Mouse (Mus musculus) right cerebral cortex, postnatal 25 days (tissue): ENCODE results near the gene Zmat3.

Source experiments
- DNase-seq: peaks from one replicate; pipeline ENCODE4 v3.0.0; 2022

Zmat3 gene

GRCm38 (mm10) chr3:32365546-32366245, at the start of gene Zmat3:
Gene Zmat3 (minus strand): TSS chr3:32366014.
- peak; percentile 84 for DNase-seq

- no peak for DNase-seq
Observed at GRCm38 (mm10) chr3:32414381-32414780, 48.6 kb upstream of the Zmat3 start.

GRCm38 (mm10) chr3:32412502-32413044, 46.8 kb upstream of the Zmat3 start:
- DNase-seq, result no peak

GRCm38 (mm10) chr3:32408811-32409273, 43.0 kb upstream of the Zmat3 start:
- DNase-seq, result no peak

GRCm38 (mm10) chr3:32406804-32407203, 41.0 kb upstream of the Zmat3 start:
- DNase-seq, result no peak

- no peak for DNase-seq
Observed at GRCm38 (mm10) chr3:32405699-32406098, 39.9 kb upstream of the Zmat3 start.

GRCm38 (mm10) chr3:32402990-32403885, 37.4 kb upstream of the Zmat3 start:
- DNase-seq, result no peak

GRCm38 (mm10) chr3:32401591-32401990, 35.8 kb upstream of the Zmat3 start:
- no peak for DNase-seq

GRCm38 (mm10) chr3:32399931-32400330, 34.1 kb upstream of the Zmat3 start:
- DNase-seq, result no peak

GRCm38 (mm10) chr3:32399381-32399780, 33.6 kb upstream of the Zmat3 start:
- no peak for DNase-seq

- no peak for DNase-seq
Observed at GRCm38 (mm10) chr3:32398623-32399022, 32.8 kb upstream of the Zmat3 start.

- no peak for DNase-seq
Observed at GRCm38 (mm10) chr3:32398175-32398538, 32.3 kb upstream of the Zmat3 start.

GRCm38 (mm10) chr3:32397461-32398174, 31.8 kb upstream of the Zmat3 start, which contains the start of gene Pik3ca:
Gene Pik3ca (plus strand): TSS chr3:32397671.
- peak; percentile 70 for DNase-seq

- peak; percentile 97 for DNase-seq
Observed at GRCm38 (mm10) chr3:32396794-32397460, 31.1 kb upstream of the Zmat3 start.

GRCm38 (mm10) chr3:32395771-32396551, 30.1 kb upstream of the Zmat3 start:
- DNase-seq, result no peak

GRCm38 (mm10) chr3:32393986-32394385, 28.2 kb upstream of the Zmat3 start:
- no peak for DNase-seq

GRCm38 (mm10) chr3:32392841-32393240, 27.0 kb upstream of the Zmat3 start:
- DNase-seq, result no peak

- no peak for DNase-seq
Observed at GRCm38 (mm10) chr3:32381556-32381955, 15.7 kb upstream of the Zmat3 start.

- no peak for DNase-seq
Observed at GRCm38 (mm10) chr3:32379891-32380290, 14.1 kb upstream of the Zmat3 start.

- no peak for DNase-seq
Observed at GRCm38 (mm10) chr3:32373236-32373635, 7.4 kb upstream of the Zmat3 start.

GRCm38 (mm10) chr3:32372470-32372869, 6.7 kb upstream of the Zmat3 start:
- DNase-seq, result no peak

- DNase-seq, result no peak
Observed at GRCm38 (mm10) chr3:32371957-32372356, 6.1 kb upstream of the Zmat3 start.
